Mouse (Mus musculus): Measurements from ENCODE around the gene Hectd2.

The Hectd2 gene

DNA sequence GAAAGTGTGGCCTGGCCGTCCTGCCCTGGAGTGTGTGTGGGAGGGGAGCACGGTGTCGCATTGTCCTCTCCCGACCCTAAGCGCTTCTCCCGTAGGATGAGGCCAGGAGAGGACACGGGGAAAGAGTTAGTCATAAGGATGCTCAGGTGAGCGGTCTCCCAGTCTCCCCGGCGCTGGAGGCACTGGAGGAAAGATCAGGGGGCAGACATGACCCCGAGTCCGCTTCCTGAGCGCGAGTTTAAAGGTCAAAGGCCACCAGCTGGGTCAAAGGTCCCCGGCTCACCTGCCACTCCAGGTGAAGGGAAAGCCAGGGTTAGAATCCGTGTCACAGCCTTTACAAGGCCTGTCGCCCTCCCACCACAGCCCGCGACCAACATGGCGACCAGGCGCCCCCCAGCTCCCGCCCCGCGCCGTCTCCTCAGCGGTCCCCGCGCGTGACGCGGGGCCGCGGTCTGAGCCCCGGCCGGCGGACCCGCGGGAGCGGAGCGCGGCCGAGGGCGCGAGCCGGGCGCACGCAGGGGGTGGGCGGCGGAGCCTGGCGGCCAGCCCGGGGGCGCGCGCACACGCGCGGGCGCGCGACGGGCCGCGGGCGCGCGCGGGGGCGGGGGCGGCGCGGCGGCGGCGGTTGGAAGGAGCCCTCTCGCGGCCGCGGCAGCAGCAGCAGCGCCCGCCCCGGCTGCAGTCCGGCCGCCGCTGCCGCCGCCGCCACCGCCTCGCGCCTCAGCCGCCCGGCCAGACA is at the start of gene Hectd2:
Gene Hectd2, plus strand, starts transcription at position 594 of the 739 bp plus-strand sequence.
- DNase-seq (ENCODE audit: low spot score): peak; percentile 53

DNA sequence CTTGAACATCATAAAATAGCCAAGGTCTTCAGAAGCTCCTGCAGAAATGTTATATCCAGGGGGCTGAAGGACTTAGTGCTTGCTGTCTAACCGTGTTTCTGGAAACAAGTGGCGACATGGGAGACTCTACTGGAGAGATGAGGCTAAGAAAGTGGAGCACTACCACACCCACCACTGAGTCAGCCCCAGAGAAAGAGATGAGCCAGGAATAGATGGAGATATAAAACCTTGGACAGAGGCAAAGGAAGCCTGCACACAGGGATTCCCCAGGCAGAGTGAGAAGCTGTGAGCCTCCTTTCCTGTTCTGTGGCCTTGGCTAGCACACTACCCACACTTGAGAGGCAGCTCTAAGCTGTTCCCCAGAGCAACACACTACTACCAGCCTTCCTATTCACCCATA is 49.7 kb upstream of the Hectd2 start:
- DNase-seq (ENCODE audit: low spot score): no peak

DNA sequence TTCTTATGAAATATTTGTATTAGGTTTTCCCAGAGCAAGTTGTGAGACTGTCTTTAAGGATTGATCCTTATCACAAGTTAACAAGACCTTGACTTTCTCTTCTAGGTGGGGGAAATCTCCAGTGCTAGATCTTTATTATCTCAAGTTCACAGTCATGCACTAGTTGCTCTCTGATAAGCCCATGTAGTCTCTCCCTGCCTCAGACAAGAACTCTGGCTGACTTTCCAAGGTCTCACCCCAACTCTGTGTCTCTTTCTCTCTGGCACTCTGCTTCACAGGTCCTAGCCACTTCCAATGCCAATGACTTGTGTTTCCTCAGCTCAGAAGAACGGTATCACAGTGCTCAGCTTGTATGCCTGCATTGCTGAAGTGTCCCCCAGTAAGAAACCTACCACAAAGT is 43.1 kb upstream of the Hectd2 start:
- no peak for DNase-seq (ENCODE audit: low spot score)

DNA sequence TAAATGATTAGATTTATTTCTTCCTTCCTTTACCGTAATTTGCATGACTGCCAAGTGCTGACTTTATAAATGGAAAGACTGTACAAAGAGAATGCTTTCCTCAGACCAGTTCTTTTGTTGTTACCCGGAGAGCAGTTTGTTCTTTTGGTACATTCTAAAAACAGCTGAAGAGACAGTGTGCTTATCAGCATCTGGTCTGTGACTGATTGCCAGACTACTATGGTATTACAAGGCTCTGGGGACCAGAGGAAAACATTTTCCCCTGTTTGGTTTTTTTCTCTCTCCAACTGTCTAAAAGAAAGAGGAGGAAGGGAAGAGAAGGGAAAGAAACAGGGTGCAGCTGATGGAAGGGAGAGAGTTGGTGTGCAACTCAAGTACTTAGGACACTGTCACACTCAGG is 36.0 kb upstream of the Hectd2 start:
- DNase-seq (ENCODE audit: low spot score): no peak

DNA sequence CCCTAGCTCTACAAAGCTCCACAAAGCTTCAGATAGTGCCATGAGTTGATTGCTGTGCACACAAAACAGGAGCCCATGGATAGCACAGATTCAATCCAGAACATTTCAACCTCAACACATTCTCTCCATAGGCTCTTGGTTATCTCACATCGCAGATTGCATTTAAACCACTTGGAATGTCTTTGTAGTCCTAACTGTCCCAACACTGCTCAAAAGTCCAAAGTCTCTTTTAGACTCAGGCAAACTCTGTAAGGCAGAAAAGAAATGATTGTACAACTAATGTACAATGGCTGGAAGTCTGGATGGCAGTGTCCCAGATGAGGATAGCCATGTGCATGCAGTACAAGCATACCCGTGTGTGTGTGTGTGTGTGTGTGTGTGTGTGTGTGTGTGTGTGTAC is 32.9 kb upstream of the Hectd2 start:
- no peak for DNase-seq (ENCODE audit: low spot score)

DNA sequence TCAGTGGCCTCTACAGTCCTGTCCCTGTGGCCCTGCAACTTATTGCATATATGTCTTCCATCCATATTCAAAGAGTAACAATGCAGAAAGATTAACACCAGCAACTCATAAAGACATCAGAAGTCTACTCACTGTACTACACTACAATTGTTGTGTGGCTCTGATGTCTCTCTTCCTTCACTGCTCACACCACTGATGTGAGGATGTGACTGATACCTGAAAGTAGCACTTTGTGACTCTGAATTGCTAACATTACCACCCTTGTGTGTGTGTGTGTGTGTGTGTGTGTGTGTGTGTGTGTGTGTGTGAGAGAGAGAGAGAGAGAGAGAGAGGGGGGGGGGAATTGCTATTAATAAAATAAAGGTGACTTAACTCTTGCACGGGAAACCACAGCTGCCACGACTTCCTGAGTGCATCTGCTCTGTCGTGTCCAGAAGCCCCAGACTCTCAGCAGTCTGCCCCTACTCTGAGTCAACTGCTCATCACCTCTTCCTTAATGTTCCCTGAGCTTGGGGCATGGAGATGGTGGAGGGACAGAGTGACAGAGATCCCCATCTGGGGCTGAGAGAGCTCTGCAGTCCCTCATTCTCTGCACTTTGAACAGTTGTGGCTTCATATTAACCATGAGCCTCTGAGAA is 31.8 kb upstream of the Hectd2 start:
- no peak for DNase-seq (ENCODE audit: low spot score)

DNA sequence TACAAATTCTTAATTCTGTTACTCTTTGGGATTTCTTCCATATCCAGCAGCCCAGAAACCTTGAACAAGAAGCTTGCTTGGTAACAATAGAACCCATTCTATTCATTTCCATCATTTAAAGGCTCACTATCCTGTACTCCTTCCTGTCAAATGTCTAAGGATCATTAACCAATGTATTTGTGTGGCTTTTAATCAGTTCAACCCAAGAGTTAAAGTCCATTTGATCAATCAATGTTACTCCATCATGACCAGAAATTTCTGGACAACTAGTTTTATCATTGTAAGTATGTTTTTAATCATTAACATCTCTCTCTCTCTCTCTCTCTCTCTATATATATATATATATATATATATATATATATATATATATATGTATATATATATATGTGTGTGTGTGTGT is 29.4 kb upstream of the Hectd2 start:
- no peak for DNase-seq (ENCODE audit: low spot score)

DNA sequence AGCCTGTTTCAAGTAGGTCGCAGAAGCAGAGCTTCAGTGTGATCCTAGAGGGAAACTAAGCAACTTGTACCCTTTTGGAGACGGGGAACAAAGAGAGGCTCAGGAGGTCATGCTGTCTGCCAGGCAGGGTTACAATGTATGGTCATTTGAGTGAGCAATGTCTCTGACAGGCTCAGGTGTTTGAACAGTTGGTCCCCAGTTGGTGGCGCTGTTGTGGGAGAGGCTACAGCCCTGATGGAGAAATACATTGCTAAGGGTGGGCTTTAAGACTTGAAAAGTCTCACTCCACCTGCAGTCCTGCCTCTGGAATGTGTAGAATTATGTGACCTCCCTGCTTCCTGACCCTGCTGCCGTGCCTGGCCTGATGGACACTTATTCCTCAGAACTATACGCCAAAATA is 21.4 kb upstream of the Hectd2 start:
- no peak for DNase-seq (ENCODE audit: low spot score)

DNA sequence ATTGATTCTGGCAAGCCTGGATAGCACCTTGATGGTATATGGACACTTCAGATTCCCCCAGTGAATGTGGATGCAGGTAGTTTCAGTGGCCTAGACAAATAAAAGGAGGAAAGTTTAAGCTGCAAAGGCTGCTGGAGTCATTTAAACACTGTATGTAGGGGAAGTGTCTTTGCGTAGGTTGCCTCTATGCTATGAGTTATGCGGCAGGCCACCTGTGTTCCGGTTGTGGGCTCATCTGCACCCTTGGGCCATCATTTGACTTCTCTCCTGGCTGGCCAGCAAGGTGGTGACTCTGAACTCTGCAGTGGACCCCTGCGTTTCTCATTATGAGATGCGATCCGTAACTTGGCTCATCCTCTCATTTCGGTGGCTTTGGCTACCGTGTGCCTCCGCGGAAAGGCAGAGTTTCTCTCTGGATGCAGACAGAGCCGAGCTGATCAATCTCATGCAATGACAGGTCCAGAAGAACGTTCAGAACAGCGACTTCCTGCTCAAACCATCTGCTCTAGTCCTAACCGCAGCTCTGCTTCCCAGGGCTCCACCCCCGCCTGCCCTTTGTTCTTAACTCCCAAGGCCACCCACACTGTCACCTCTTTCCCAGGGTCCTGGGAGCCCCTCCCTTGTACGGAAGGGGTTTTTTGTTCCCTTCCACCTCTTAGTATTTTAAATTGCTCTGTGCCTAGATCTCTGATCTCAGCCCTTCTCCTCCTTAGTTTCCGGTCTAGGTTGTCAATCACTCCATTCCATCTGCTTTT is 20.3 kb upstream of the Hectd2 start:
- no peak for DNase-seq (ENCODE audit: low spot score)

DNA sequence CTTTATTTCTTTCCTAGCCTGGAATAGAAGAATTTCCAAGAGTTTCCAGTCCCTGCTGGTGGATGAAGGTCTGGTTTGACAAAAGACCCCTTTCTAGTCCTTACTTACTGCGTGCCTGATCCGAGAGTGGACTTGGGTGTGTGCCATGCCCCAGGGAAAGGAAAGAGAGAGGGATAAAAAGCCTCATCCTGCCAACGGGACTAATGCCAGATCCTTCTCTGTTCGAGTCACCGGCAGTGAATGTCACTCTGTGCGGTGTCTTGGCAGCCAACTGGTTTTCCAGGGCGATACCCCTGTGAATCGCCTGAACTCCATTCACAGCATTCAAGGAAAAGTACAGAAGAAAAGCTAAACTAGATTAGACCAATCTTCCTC is 19.7 kb upstream of the Hectd2 start:
- no peak for DNase-seq (ENCODE audit: low spot score)

DNA sequence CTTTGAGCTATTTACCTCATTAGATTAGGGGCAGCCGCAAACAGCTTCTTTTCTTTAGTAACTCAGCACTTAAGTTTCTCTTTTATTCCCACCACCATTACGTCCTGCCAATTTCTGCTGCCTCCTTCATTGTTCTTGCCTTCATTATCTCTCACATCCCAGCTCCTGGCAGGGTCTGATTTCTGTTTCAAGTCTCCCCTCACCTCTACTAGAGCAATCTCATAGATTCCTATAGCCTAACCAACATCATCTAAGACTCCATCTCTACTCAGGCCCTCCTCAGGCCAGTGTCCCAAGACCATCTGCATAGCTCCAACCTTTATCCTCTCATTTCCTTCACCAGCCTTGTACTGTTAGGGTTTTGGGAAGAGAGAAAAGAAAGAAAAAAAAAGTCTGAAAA is 19.3 kb upstream of the Hectd2 start:
- no peak for DNase-seq (ENCODE audit: low spot score)

DNA sequence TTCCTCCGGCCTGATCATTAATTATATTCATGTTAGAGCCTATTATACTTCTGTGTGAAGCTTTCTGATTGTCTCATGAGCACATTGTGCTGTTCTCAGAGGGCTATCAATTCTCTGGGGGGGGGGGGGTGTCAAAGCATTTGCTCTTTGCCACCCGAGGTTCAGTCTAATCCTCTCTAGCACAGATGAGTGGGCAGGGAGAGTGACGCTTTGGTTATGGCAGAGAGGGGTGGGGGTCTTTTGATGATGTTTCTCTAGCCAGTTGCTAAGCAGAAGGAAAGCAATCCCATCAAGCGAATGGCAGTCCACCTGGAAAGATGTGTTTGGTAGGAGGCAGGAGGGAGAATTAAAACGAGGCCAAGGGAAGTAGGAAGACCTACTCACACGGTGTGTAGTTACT is 18.6 kb upstream of the Hectd2 start:
- no peak for DNase-seq (ENCODE audit: low spot score)

DNA sequence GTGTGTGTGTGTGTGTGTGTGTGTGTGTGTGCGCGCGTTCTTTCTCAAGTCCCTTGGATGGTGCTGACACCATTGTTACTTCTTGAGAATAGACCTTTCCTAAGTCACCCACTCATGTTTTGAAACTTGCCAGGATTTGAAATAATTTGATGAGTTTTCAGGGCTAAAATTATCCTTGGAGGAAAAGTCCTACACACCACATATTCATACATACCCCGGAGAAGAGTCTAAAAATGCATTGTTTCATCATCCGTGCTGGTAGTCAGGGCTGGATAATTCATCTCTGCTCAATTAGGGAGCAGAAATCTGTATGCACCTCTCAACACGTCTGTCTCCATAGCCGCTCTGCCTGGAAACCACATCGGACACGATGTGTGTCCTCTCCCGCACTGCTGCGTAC is 17.5 kb upstream of the Hectd2 start:
- DNase-seq (ENCODE audit: low spot score): no peak

DNA sequence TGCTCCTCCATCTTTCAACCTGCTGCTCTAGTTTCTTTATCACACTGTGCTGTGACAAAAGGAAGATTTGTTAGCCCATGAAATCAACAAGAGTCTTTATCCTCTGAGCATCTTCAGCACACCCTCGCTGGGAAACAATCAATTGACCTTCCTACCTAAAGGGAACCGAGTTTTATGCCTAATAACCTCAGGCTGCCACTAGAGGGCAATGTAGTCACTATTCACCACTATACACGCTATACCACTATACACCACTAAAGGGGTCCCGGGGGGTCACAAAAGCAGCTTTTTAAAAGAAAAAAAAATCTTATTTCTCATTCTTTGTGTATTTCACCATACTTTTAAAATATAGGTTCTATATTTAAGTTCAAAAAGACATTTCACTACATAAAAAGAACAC is 15.9 kb upstream of the Hectd2 start:
- DNase-seq (ENCODE audit: low spot score): peak; percentile 19

DNA sequence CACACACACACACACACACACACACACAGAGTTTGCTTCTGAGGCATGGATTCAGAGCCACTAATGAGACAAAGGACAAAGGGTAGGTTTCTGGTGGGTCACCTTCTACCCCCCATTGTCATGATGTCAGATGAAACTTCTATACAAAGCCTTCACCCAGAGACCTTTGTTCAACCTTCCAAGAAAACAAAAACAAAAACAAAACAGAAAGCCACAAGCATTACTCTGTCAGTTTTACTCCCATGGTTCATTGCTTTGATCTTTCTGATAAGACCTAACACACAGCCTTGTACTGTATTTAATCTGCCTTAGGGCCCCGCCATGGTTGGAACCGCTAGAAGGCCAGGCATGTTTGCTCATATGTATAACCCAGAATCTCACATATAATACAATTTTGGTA is 15.1 kb upstream of the Hectd2 start:
- DNase-seq (ENCODE audit: low spot score): no peak

DNA sequence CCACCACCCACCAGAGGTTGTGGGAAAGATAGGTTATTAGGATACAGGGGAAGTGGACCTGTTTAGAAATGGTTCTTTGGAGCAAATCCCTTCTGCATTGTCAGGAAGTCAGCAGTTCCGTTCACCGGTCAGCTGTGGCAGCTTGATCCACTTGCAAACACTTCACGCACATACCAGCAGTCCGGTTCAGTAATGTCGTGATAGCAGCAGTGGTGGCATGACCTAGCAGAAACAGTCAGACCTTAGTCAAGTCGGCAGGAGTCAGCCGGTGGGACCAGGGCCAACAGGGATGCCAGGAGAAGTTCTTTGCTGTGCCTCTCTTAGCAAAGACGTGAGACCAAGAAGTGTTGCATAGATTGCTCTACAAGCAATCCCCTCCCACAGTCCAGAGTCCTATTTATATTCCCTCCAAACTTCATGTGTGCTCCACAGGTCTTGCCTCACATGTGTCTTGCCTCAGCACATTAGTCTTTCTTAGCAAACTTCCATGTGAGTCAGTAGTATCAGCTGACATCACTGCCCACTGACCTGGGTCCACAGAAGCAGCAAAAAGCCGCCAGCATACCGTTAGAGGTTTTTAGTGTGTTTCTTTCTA is 14.3 kb upstream of the Hectd2 start:
- DNase-seq (ENCODE audit: low spot score): no peak

DNA sequence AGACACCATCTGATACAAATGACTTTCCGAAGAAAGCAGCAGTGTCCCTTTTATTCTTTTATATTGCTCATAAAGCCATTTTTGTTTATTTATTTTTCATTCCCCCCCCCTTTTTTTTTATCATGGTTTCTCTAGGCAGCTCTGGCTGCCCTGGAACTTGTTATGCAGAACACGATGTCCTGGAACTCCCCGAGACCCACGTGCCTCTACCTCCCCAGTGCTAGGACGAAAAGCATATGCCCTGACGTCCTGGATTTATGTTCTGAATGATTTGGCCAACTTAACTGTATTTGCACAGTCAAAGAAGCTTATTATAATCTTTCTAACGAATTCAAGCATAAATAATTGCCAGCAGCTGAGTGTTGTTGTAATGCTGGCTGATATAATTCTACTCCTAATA is 13.7 kb upstream of the Hectd2 start:
- no peak for DNase-seq (ENCODE audit: low spot score)

DNA sequence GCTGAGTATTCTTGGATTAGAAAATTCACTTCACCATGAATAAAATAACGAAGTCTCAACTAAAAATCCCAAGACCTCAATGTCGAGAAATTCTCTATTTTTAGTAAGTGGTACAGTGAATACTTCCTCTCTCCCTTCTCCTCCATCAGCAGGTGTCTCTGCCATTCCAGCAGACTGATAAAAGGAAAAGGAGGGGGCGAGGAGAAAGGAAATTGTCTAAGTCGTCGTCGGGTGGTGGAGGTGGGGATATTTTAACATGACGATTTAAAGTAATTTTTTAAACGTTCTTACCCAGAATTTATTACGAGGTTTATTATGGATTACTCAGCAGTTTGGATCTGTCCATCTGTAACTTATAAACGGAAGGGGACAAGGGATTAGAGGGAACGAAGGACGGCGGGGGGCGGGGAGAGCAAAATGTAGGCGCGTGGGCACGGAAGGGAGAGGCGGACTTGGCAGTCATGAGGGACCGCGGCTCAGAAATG is 836 bp upstream of the Hectd2 start:
- no peak for DNase-seq (ENCODE audit: low spot score)

DNA sequence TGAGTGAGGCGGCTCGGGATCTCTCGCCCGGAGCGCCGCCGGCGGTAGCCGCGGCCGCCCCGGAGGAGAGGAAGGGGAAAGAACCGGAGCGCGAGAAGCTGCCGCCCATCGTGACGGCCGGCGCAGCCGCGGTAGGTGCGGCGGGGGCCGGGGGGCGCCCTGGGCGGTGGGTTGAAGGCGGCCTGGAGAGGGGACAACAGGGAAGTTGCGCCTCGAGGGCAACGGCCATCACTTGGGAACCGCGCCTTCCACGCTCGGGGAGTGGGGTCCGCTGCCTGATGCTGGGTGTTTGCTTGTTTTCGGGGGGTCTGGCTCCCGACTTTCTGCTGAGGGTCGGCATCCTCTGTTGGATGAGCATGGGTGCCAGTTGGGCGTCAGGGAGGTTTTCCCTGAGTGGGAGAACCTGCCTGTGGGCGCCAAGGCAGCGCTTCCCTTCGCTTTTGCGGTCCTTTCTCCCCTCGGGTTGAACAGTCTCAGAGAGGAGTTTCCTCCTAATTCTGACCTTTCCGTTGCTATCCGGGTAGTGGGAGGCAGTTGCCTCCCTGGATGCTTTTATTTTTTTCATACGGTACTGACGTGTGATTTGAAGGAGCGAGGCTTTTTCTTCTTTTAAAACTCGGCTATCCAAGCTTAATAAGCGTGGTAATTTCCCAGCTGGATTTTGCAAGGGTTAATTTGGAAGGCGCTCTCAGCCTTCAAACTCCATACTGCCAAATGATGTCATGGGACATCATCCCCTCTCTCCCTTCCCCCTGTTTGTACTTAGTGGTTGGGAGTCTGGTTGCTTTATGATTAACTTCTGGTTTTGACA is 551 bp downstream of the Hectd2 start:
- no peak for DNase-seq (ENCODE audit: low spot score)

DNA sequence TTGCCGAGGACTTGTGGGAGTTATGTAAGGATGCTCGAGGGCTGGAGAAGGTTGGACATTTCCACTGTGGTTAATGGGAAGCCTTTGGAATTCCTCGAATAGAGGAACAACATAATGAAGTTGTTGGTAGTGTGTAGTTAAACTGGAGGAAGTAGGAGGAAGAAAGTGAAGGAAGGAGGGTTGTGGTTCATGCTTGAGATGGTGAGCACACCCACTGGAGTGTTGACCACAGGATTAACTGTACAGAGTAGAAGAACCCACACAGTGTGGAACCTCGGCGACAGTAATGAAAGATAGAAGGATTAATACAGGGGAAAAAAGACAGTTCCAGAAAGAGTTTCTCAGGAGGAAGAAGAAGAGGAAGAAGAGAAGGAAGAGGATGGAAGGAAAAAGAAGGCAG is 4.9 kb downstream of the Hectd2 start:
- no peak for DNase-seq (ENCODE audit: low spot score)

DNA sequence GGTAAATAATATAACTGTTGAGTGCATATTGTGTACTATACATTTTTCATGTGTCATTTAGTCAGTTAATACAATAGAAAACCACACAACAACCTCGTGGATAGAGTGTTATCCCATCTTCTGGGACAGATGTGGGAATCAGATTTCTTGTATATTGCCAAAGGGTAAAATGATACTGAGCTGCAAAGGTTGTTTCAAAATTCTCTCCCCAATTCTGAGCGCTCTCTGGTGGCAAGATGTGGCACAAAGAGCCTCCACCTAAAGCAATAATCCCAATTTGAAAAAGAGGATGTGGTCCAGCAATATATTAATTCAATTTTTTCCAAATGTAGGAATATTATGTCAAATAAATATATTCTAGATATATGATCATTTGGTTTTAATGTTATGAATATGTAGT is 5.7 kb downstream of the Hectd2 start:
- DNase-seq (ENCODE audit: low spot score): no peak

DNA sequence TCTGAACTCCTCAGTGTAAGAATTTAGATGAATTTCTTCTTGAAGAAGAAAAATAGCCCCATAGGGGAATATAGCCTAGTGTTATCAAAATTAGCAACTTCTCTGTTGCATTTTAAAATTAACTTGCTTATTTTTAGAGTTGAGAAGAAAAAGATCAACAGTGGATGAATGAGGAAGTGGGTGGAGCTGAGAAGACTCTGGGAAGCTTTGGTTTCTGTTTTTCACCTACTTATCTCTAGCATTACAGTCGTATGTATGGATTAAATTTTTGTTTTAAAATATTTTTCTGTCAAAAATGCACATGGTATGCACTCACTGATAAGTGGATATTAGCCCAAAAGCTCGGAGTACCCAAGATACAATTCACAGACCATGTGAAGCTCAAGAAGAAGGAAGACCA is 6.7 kb downstream of the Hectd2 start:
- no peak for DNase-seq (ENCODE audit: low spot score)
